Mouse (Mus musculus) thymus, postnatal 0 days (tissue): ENCODE results near the gene 5830473C10Rik. TPM values are rescaled to one million over a fixed set of nuclear protein-coding genes. Genes with fewer than 3 reads are reported as not detected.

Experiments
- polyA plus RNA-seq: library from polyadenylated mRNA; unstranded; fragments of >200 nt; fragmentation: Nextera tagmentation; extraction: Ambion mirVana; gene quantifications from 2 replicates; pipeline ENCODE4 v1.2.1, GENCODE M21; 2015

The 5830473C10Rik gene
- polyA plus RNA-seq, 1 experiment from 2014 or later, result not detected

Other genes starting within 250 kb of the 5830473C10Rik start
- 19.0 and 26.4 TPM in 2 replicates for gene Ankrd17, start 194.5 kb upstream of the 5830473C10Rik start, polyA plus RNA-seq
- 6.7 and 7.2 TPM in 2 replicates for gene Gm9958, start 193.9 kb upstream of the 5830473C10Rik start, polyA plus RNA-seq
- gene Alb, start 100.2 kb upstream of the 5830473C10Rik start, polyA plus RNA-seq, result 0.17 and 0.49 TPM in 2 replicates
- 3.1 TPM in 2 replicates for gene Afp, start 70.4 kb upstream of the 5830473C10Rik start, polyA plus RNA-seq
- gene Afm, start 42.2 kb upstream of the 5830473C10Rik start, polyA plus RNA-seq, result not detected in 2 replicates
- gene Rassf6, start 79.5 kb downstream of the 5830473C10Rik start, polyA plus RNA-seq, result 6.6 and 7.6 TPM in 2 replicates
- 0.66 and 0.67 TPM in 2 replicates for gene Cxcl5, start 198.3 kb downstream of the 5830473C10Rik start, polyA plus RNA-seq
- gene Ppbp, start 207.4 kb downstream of the 5830473C10Rik start, polyA plus RNA-seq, result 1.3 and 3.5 TPM in 2 replicates
- 84.2 and 88.9 TPM in 2 replicates for gene Pf4, start 211.3 kb downstream of the 5830473C10Rik start, polyA plus RNA-seq
- gene Cxcl3, start 225.0 kb downstream of the 5830473C10Rik start, polyA plus RNA-seq, result 0.94 and 1.3 TPM in 2 replicates
- 0.12 and 0.22 TPM in 2 replicates for gene Cxcl15, start 233.4 kb downstream of the 5830473C10Rik start, polyA plus RNA-seq